12 mouse cellular contexts compared by ENCODE assay signal in genomic region chr6:147090191-147090590, GRCm38 (mm10). TPM values are rescaled to one million over a fixed set of nuclear protein-coding genes. Genes with fewer than 3 reads are reported as not detected.
DNase-seq lines count a peak whose midpoint lies in the region; ATAC-seq lines count a peak whose summit lies in the region.
"Had no signal": no experiment of that assay in that cellular context is flagged by ENCODE, and none has a peak within 500 bp of the region (broad histone marks: within the 10 kb centered on the region; RNA-seq: fewer than 3 reads in every experiment).

No protein-coding gene starts in this region.

- H3K9ac ChIP-seq in hindbrain, embryonic 15.5 days = no peak overlapping the region
- H3K9ac ChIP-seq in midbrain, embryonic 16.5 days (ENCODE audit: low read depth, low read length) = no peak overlapping the region

- no peaks in the 10 kb centered on the region for H3K9me3 ChIP-seq in hindbrain, embryonic 15.5 days
- H3K9me3 ChIP-seq in midbrain, embryonic 16.5 days (replicated peaks; ENCODE audit: control insufficient read depth, low read length, poor library complexity, severe bottlenecking) = no peaks in the 10 kb centered on the region

- peak overlapping the region; percentile 95 for H3K27ac ChIP-seq in hindbrain, embryonic 15.5 days (replicated peaks)
- H3K27ac ChIP-seq in midbrain, embryonic 16.5 days (ENCODE audit: low read length) = no peak overlapping the region; the same call in 1 of the 2 replicates

- 74% methylated on average over 5 of the region's 5 CpGs for WGBS in hindbrain, embryonic 15.5 days
- 69% methylated on average over 5 of the region's 5 CpGs for WGBS in midbrain, embryonic 16.5 days

- H3K4me2 ChIP-seq in hindbrain, embryonic 15.5 days = peak overlapping the region; percentile 97
- peak overlapping the region; percentile 82 for H3K4me2 ChIP-seq in midbrain, embryonic 16.5 days (ENCODE audit: low read length)

- peaks cover 42% of the 10 kb centered on the region for H3K4me1 ChIP-seq in hindbrain, embryonic 15.5 days (replicated peaks)
- peaks cover 32% of the 10 kb centered on the region for H3K4me1 ChIP-seq in midbrain, embryonic 16.5 days (ENCODE audit: control insufficient read depth, insufficient read depth, low read length)

- no peaks in the 10 kb centered on the region for H3K27me3 ChIP-seq in hindbrain, embryonic 15.5 days
- H3K27me3 ChIP-seq in midbrain, embryonic 16.5 days (ENCODE audit: control insufficient read depth, insufficient read depth, low read depth, low read length) = no peaks in the 10 kb centered on the region

- H3K36me3 ChIP-seq in hindbrain, embryonic 15.5 days = no peaks in the 10 kb centered on the region
- H3K36me3 ChIP-seq in midbrain, embryonic 16.5 days (ENCODE audit: control insufficient read depth, insufficient read depth, low read length) = no peaks in the 10 kb centered on the region

- intact Hi-C loops in left cerebral cortex, postnatal 4 days (cut with DNase I) = no loop called here

- peak; percentile 40 for DNase-seq in cerebellum, adult 9-10 months
- no peak for DNase-seq in cerebellum, adult 18-20 months
- peak; percentile 36 for DNase-seq in left cerebral cortex, postnatal 4 days
- no peak for DNase-seq in left cerebral cortex, adult 9 months (ENCODE audit: low spot score in 2 of 2)
- no peak for DNase-seq in thymus, postnatal 25 days
- no peak for DNase-seq in gastrocnemius, postnatal 4 days (ENCODE audit: low spot score in 2 of 2)
- DNase-seq: cerebellum, postnatal 25 days; kidney, postnatal 4 days; right cerebral cortex, postnatal 25 days had no signal

- H3K4me3 ChIP-seq in hindbrain, embryonic 15.5 days = peak overlapping the region; percentile 88
- peak overlapping the region; percentile 65; the same call in 1 of the 2 replicates for H3K4me3 ChIP-seq in midbrain, embryonic 16.5 days (ENCODE audit: low read depth, low read length)

- ATAC-seq in hindbrain, embryonic 15.5 days (ENCODE audit: low FRiP score, low read depth) = no peak
- no peak for ATAC-seq in midbrain, embryonic 16.5 days

RNA-seq across cellular contexts. Expression of gene Klhl42, which starts 1.0 kb away (rescaled TPM):
- 10 to 100 TPM; 22.4 to 24.3 TPM for total RNA-seq in left cerebral cortex, postnatal 4 days (2021)
- polyA plus RNA-seq in hindbrain, embryonic 15.5 days (2015; fragmentation: Nextera tagmentation; extraction: Ambion mirVana) = 7.6 and 8.7 TPM in 2 replicates
- 7.2 and 7.7 TPM in 2 replicates for polyA plus RNA-seq in midbrain, embryonic 16.5 days (2015; fragmentation: Nextera tagmentation; extraction: Ambion mirVana)
- total RNA-seq in gastrocnemius, postnatal 4 days (2021) = 1 to 10 TPM; 9.4 to 9.7 TPM

RNA-seq across cellular contexts. Expression of gene Mansc4, which starts 3.4 kb away (rescaled TPM):
- under 1 TPM; 0.32 to 0.46 TPM for total RNA-seq in left cerebral cortex, postnatal 4 days (2021)
- 0.85 and 1.5 TPM in 2 replicates for polyA plus RNA-seq in hindbrain, embryonic 15.5 days (2015; fragmentation: Nextera tagmentation; extraction: Ambion mirVana)
- 0.56 and 0.75 TPM in 2 replicates for polyA plus RNA-seq in midbrain, embryonic 16.5 days (2015; fragmentation: Nextera tagmentation; extraction: Ambion mirVana)
- total RNA-seq in gastrocnemius, postnatal 4 days (2021) = under 1 TPM in 1 of 2 experiments, not detected in 1; 0.32 TPM
- polyA plus RNA-seq: macrophage had no signal

RNA-seq across cellular contexts. Expression of gene Mrps35, which starts 47.6 kb away (rescaled TPM):
- total RNA-seq in left cerebral cortex, postnatal 4 days (2021) = 10 to 100 TPM; 59.3 to 60.8 TPM
- polyA plus RNA-seq in hindbrain, embryonic 15.5 days (2015; fragmentation: Nextera tagmentation; extraction: Ambion mirVana) = 63.8 and 75.4 TPM in 2 replicates
- 66.1 and 67.6 TPM in 2 replicates for polyA plus RNA-seq in midbrain, embryonic 16.5 days (2015; fragmentation: Nextera tagmentation; extraction: Ambion mirVana)
- total RNA-seq in gastrocnemius, postnatal 4 days (2021) = 10 to 100 TPM; 95.5 to 99.8 TPM

RNA-seq across cellular contexts. Expression of gene Rep15, which starts 57.8 kb away (rescaled TPM):
- 1 to 10 TPM; 2.9 to 5.0 TPM for total RNA-seq in left cerebral cortex, postnatal 4 days (2021)
- 0.61 and 1.0 TPM in 2 replicates for polyA plus RNA-seq in hindbrain, embryonic 15.5 days (2015; fragmentation: Nextera tagmentation; extraction: Ambion mirVana)
- polyA plus RNA-seq in midbrain, embryonic 16.5 days (2015; fragmentation: Nextera tagmentation; extraction: Ambion mirVana) = 0.66 and 0.89 TPM in 2 replicates
- total RNA-seq in gastrocnemius, postnatal 4 days (2021) = 1 to 10 TPM; 1.7 to 1.8 TPM

Comparison
In these comparisons a context has a peak if more than half of its experiments do, and no peak if none do; other contexts are left out.
1. DNase-seq: peak in cerebellum, adult 9-10 months (single experiment) and left cerebral cortex, postnatal 4 days (single experiment); none in cerebellum, adult 18-20 months (0 of 2), left cerebral cortex, adult 9 months (0 of 2), thymus, postnatal 25 days (single experiment) and gastrocnemius, postnatal 4 days (0 of 2).